Mouse (Mus musculus): Measurements from ENCODE around the gene Chst14.

DNA sequence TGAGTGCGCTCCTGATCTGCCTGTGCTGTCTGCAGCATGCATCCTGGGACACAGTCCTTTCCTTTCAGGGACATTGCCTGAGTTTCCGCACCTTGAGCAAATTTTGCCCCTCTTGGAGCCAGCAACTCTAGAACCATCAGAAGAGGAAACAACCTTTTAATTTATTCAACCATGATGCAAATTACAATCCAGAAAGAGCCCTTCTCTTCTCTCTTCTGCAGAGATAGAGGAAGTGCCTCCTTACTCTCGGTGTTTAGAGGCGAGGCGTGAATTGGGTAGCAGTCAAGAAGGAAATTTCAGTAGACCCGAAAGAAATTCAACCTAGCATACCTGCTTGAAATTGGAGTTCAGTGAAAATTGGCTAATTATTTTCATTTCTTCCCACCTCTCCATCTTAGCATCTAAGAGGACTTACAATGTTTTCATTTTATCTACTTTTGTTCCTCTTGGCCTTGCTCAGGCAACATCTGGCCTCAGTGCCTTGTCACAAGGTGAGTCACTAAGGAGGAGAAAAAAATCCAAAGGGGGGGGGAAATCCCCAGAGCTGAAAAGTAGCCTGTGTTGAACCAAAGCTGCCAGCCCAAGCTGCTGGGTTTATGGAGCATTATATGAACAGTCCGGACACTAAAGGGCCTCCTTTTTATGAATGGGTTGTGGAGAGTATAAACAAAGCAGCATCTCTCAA, 20.7 kb upstream of the Chst14 start:
- no peak for TF ChIP-seq CTCF (IDR thresholded peaks at IDR 0.05)
- no peak for TF ChIP-seq POLR2A (IDR thresholded peaks at IDR 0.05; ENCODE audit: insufficient read depth, low read depth, low read length)

Data from heart, adult 2 months (tissue).